Mouse (Mus musculus) lung, embryonic 15.5 days (tissue): ENCODE measurements at regions not wholly inside any gene's neighbourhood (a gene's known extent, or its start where the extent isn't known, plus 50 kb on each side); places are given as distances from the start of the nearest gene placed in this dataset.

Experiments used
- ATAC-seq: fragments of 200-750 bp; cut with Nextera tagmentation; 2 replicates; pipeline ENCODE4 v1.8.0; 2017; ENCODE audit warnings: moderate number of reproducible peaks, borderline replicate concordance; ENCODE audit not compliant: low FRiP score, low TSS enrichment; ENCODE audit errors: extremely low read depth
- H3K27ac ChIP-seq: fragments of 300-500 bp; sonication (generic); 2 replicates; pipeline ENCODE4 v1.5.1; 2015; ENCODE audit warnings: moderate library complexity, mild to moderate bottlenecking, inconsistent platforms
- H3K27me3 ChIP-seq: fragments of 300-500 bp; sonication (generic); 2 replicates; pipeline ENCODE4 v1.6.1; 2015; ENCODE audit warnings: inconsistent platforms
- H3K36me3 ChIP-seq: fragments of 300-500 bp; sonication (generic); 2 replicates; pipeline ENCODE4 v1.6.1; 2015; ENCODE audit warnings: inconsistent platforms
- H3K4me1 ChIP-seq: fragments of 300-500 bp; sonication (generic); 2 replicates; pipeline ENCODE4 v1.6.1; 2015; ENCODE audit warnings: inconsistent platforms
- H3K4me2 ChIP-seq: fragments of 300-500 bp; sonication (generic); 2 replicates; pipeline ENCODE4 v1.6.1; 2015; ENCODE audit warnings: inconsistent platforms, mild to moderate bottlenecking, moderate library complexity
- H3K4me3 ChIP-seq: fragments of 300-500 bp; sonication (generic); 2 replicates; pipeline ENCODE4 v1.5.1; 2015; ENCODE audit warnings: mild to moderate bottlenecking, inconsistent platforms
- H3K9ac ChIP-seq: fragments of 300-500 bp; sonication (generic); 2 replicates; pipeline ENCODE4 v1.6.1; 2015; ENCODE audit warnings: inconsistent platforms
- H3K9me3 ChIP-seq: fragments of 300-500 bp; sonication (generic); 2 replicates; pipeline ENCODE4 v1.6.1; 2016; ENCODE audit warnings: inconsistent platforms
- WGBS: fragments of 180-500 bp; shearing (Covaris S2); methylation state at CpG from one replicate; pipeline ENCODE4 v1.1.7; 2015; 5-methylcytosine and 5-hydroxymethylcytosine counted together

- H3K36me3 ChIP-seq: no peaks in the 10 kb centered on the region
- H3K27ac ChIP-seq: no peak overlapping the region
- peaks cover 8% of the 10 kb centered on the region; the same call in 1 of the 2 replicates for H3K27me3 ChIP-seq
- no peak overlapping the region for H3K4me2 ChIP-seq
- peaks cover 35% of the 10 kb centered on the region for H3K4me1 ChIP-seq
- H3K9ac ChIP-seq: no peak overlapping the region
- no peak for ATAC-seq
- no peak overlapping the region for H3K4me3 ChIP-seq
- H3K9me3 ChIP-seq: no peaks in the 10 kb centered on the region
- WGBS: 55% methylated on average over 3 of the region's 3 CpGs
These were observed 260.3 kb upstream of the Prok2 start for GRCm38 (mm10) chr6:99986449-99986848.

GRCm38 (mm10) chr6:99985322-99985721 is 259.1 kb upstream of the Prok2 start:
- H3K9me3 ChIP-seq: no peaks in the 10 kb centered on the region
- H3K4me1 ChIP-seq: peaks cover 25% of the 10 kb centered on the region
- no peak for ATAC-seq
- H3K4me2 ChIP-seq: no peak overlapping the region
- H3K27me3 ChIP-seq: peaks cover 8% of the 10 kb centered on the region; the same call in 1 of the 2 replicates
- H3K9ac ChIP-seq: no peak overlapping the region
- H3K4me3 ChIP-seq: no peak overlapping the region
- H3K36me3 ChIP-seq: no peaks in the 10 kb centered on the region
- WGBS: 40% methylated on average over 5 of the region's 5 CpGs
- H3K27ac ChIP-seq: no peak overlapping the region

GRCm38 (mm10) chr6:99984856-99985224 is 258.6 kb upstream of the Prok2 start:
- Histone ChIP-seq H3K36me3 (no peaks in the 10 kb centered on the region), H3K4me1 (peaks cover 24% of the 10 kb centered on the region), H3K9me3 (no peaks in the 10 kb centered on the region), H3K27ac (no peak overlapping the region), H3K4me2 (no peak overlapping the region), H3K4me3 (no peak overlapping the region), H3K27me3 (peaks cover 8% of the 10 kb centered on the region; the same call in 1 of the 2 replicates), H3K9ac (no peak overlapping the region)
- 25% methylated on average over 10 of the region's 10 CpGs for WGBS
- ATAC-seq: no peak

- Histone ChIP-seq H3K4me1 (peaks cover 24% of the 10 kb centered on the region), H3K36me3 (no peaks in the 10 kb centered on the region), H3K27ac (no peak overlapping the region), H3K9me3 (no peaks in the 10 kb centered on the region), H3K4me2 (no peak overlapping the region), H3K9ac (no peak overlapping the region), H3K27me3 (peaks cover 8% of the 10 kb centered on the region; the same call in 1 of the 2 replicates), H3K4me3 (no peak overlapping the region)
- WGBS: 10% methylated on average over 7 of the region's 7 CpGs
- ATAC-seq: no peak
These were observed 258.1 kb upstream of the Prok2 start for GRCm38 (mm10) chr6:99984057-99984855.

GRCm38 (mm10) chr6:99979614-99980013 is 253.4 kb upstream of the Prok2 start:
- WGBS: 49% methylated on average over 5 of the region's 5 CpGs

GRCm38 (mm10) chr6:99978164-99978746 is 252.1 kb upstream of the Prok2 start:
- Histone ChIP-seq H3K36me3 (no peaks in the 10 kb centered on the region), H3K27me3 (peaks cover 3% of the 10 kb centered on the region; the same call in 1 of the 2 replicates), H3K4me1 (no peaks in the 10 kb centered on the region), H3K27ac (no peak overlapping the region), H3K9ac (no peak overlapping the region), H3K9me3 (no peaks in the 10 kb centered on the region), H3K4me3 (no peak overlapping the region), H3K4me2 (no peak overlapping the region)
- 55% methylated on average over 6 of the region's 6 CpGs for WGBS
- ATAC-seq: no peak

More at GRCm38 (mm10) chr6:99979614-99980013, 253.4 kb upstream of the Prok2 start:
- peaks cover under 1% of the 10 kb centered on the region; the same call in 1 of the 2 replicates for H3K27me3 ChIP-seq
- no peak overlapping the region for H3K4me3 ChIP-seq
- no peaks in the 10 kb centered on the region for H3K36me3 ChIP-seq
- H3K9me3 ChIP-seq: no peaks in the 10 kb centered on the region
- no peak overlapping the region for H3K4me2 ChIP-seq
- no peak overlapping the region for H3K9ac ChIP-seq
- H3K27ac ChIP-seq: no peak overlapping the region
- no peak for ATAC-seq
- H3K4me1 ChIP-seq: peaks cover 4% of the 10 kb centered on the region

GRCm38 (mm10) chr6:99976144-99976543 is 250.0 kb upstream of the Prok2 start:
- Histone ChIP-seq H3K27me3 (peaks cover 3% of the 10 kb centered on the region; the same call in 1 of the 2 replicates), H3K27ac (no peak overlapping the region), H3K4me3 (no peak overlapping the region), H3K4me1 (no peaks in the 10 kb centered on the region), H3K9me3 (no peaks in the 10 kb centered on the region), H3K4me2 (no peak overlapping the region), H3K36me3 (no peaks in the 10 kb centered on the region), H3K9ac (no peak overlapping the region)
- 50% methylated on average over 5 of the region's 5 CpGs for WGBS
- ATAC-seq: no peak

- Histone ChIP-seq H3K36me3 (no peaks in the 10 kb centered on the region), H3K4me3 (no peak overlapping the region), H3K9me3 (no peaks in the 10 kb centered on the region), H3K4me1 (no peaks in the 10 kb centered on the region), H3K9ac (no peak overlapping the region), H3K27me3 (peaks cover 3% of the 10 kb centered on the region; the same call in 1 of the 2 replicates), H3K27ac (no peak overlapping the region), H3K4me2 (no peak overlapping the region)
- 90% methylated on average over 7 of the region's 7 CpGs for WGBS
- ATAC-seq: no peak
These were observed 249.3 kb upstream of the Prok2 start for GRCm38 (mm10) chr6:99975486-99975885.

GRCm38 (mm10) chr6:99974464-99974863 is 248.3 kb upstream of the Prok2 start:
- no peak for ATAC-seq
- Histone ChIP-seq H3K27ac (no peak overlapping the region), H3K27me3 (0 out of 2 replicates have a peak, but pooled peaks cover 3% of the 10 kb centered on the region), H3K9ac (no peak overlapping the region), H3K4me1 (no peaks in the 10 kb centered on the region), H3K4me2 (no peak overlapping the region), H3K36me3 (no peaks in the 10 kb centered on the region), H3K9me3 (no peaks in the 10 kb centered on the region), H3K4me3 (no peak overlapping the region)
- WGBS: 72% methylated on average over 4 of the region's 4 CpGs

GRCm38 (mm10) chr6:99971376-99971775 is 245.2 kb upstream of the Prok2 start:
- Histone ChIP-seq H3K27ac (no peak overlapping the region), H3K9ac (no peak overlapping the region), H3K9me3 (no peaks in the 10 kb centered on the region), H3K36me3 (no peaks in the 10 kb centered on the region), H3K4me2 (no peak overlapping the region), H3K4me3 (no peak overlapping the region), H3K4me1 (peaks cover 21% of the 10 kb centered on the region), H3K27me3 (0 out of 2 replicates have a peak, but pooled peaks cover 3% of the 10 kb centered on the region)
- WGBS: 48% methylated on average over 9 of the region's 9 CpGs
- no peak for ATAC-seq

- Histone ChIP-seq H3K4me2 (no peak overlapping the region), H3K4me1 (peaks cover 27% of the 10 kb centered on the region), H3K9ac (no peak overlapping the region), H3K27me3 (no peaks in the 10 kb centered on the region), H3K36me3 (no peaks in the 10 kb centered on the region), H3K4me3 (no peak overlapping the region), H3K9me3 (no peaks in the 10 kb centered on the region), H3K27ac (no peak overlapping the region)
- WGBS: 51% methylated on average over 5 of the region's 5 CpGs
- ATAC-seq: no peak
These were observed 242.7 kb upstream of the Prok2 start for GRCm38 (mm10) chr6:99968889-99969288.

GRCm38 (mm10) chr6:99967465-99967864 is 241.3 kb upstream of the Prok2 start:
- no peak overlapping the region for H3K4me3 ChIP-seq
- peaks cover 33% of the 10 kb centered on the region for H3K4me1 ChIP-seq
- no peaks in the 10 kb centered on the region for H3K9me3 ChIP-seq
- H3K4me2 ChIP-seq: no peak overlapping the region
- WGBS: 38% methylated on average over 6 of the region's 6 CpGs
- H3K27ac ChIP-seq: no peak overlapping the region
- H3K27me3 ChIP-seq: no peaks in the 10 kb centered on the region
- no peak overlapping the region for H3K9ac ChIP-seq
- no peaks in the 10 kb centered on the region for H3K36me3 ChIP-seq
- ATAC-seq: peak; percentile 71
